Mouse (Mus musculus): ENCODE results near the gene Slc12a7.
A peak's percentile ranks its signal among the peaks of the same experiment; 100 is the strongest.

Gene Slc12a7

DNA sequence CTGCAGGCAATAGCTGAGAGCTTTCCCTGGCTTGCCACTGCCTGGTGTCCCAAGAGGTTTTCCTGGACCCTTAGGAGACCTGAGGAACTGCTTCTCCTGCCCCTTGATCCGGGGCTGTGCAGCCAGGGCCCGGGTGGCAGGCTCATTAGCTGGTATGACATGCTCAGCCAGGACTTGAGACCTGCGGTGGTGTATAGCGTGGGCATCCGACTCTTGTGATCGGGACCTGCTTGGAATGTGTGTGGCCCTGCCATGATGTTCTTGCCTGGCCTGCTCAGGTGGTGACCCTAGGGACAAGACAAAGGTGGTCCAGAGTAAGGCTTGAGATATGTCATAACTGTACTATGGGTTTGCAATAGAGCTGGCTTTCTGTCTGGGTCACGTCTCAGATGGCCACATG is 88.4 kb downstream of the Slc12a7 start:
- no peak for DNase-seq (ENCODE audit: low read depth)

DNA sequence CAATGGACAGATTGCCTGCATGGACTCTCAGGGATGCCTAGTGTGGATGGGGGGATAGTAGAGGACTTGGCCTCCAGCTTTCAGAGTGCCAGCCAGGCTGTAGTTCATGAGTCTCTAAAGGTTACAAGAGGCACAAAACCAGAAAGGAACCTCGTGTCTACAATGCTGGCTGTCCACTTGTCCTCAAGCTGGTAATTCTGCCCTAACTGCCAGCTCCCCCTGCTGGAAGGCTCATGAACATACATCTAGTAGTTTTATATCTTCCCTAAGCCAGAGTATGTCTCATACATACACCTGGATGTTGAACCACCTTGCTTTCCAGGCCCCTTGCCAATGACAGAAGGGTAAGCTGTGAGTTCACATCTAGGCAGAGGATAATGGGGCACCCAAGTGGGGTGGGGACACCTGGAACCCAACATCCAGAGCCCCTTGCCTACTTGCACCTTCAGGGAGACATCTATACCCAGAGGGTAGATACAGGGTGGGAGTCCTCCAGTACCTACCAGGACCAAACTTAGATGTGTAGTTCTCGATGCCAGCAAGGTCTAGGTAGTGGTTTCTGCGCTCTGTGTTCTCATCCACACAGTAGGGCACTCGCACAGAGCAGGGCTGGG is 89.4 kb downstream of the Slc12a7 start:
- peak; percentile 84 for DNase-seq (ENCODE audit: low read depth)

DNA sequence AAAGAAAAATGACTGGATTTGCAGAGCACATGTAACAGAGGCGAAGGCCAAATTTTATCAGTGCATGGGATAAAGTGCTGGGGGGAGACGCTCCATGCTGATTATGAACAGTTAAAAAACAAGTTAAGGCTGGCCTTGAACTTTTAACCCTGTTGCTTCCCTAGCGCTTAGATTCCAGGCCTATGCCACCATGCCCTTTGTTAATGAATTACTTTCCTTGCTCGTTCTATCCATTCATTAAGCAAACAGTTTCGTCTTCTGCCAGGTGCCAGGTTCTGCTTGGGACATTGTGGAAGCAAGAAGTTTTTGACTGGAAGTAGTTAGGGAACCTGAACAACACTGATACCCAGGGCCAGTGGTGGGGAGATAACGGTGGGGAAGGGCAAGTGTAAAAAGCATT is 90.8 kb downstream of the Slc12a7 start:
- no peak for DNase-seq (ENCODE audit: low read depth)

DNA sequence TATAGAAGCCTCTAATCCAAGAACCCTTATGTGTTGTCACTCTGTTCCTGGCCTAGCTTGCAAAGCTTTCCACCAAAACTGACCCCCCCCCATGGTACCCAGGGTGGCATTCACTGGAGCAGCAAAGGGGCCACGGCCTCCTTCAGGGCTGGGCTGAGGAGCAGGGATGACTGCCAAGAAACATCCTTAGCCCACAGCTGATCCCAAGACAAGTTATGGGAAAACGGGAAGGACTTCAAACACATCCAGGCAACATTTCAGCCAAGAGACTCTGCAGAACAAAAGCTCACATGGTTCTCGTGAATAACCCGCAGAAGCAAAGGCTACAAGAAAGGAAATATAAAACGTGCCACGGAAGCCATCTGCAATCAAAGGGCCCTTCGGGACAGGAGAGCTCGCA is 94.3 kb downstream of the Slc12a7 start:
- DNase-seq (ENCODE audit: low read depth), result no peak

DNA sequence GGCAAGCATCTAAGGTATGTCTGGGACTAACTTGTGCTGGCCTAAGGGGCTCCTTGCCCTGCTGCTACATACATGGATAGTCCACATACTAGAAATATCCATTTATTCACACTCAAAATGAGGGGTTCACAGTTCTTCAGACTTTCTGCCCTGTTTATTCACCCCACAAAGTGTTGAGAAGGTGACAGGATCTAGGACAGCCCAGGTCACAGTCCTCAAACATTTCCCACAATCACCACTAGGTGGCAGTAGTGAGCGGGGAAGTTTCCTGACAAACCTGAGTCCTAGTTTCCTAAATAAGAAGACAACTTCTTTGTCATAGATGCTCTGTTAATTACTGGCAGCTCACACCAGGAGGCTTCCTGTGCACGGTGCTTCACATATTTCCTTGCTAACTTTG is 98.6 kb downstream of the Slc12a7 start:
- peak; percentile 74 for DNase-seq (ENCODE audit: low read depth)

DNA sequence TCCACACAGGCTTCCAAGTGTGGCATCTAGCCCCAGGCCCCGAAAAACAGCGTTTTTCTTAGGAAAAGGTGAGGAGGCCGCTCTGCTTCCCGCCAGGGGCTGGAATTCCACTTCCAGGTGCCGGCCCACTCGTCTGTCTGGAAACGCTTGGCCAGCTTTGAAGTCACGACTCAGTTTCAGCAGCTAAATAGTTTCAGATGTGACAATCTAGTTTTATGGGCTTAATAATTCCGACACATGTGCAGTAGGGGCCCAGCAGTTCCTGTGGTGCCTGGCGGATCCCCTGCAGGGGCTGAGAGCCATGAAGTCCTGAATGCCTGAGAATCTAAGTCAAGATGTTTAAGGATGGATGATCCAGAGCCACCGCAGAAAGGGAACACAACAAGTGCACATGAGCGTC is 100.9 kb downstream of the Slc12a7 start:
- no peak for DNase-seq (ENCODE audit: low read depth)

DNA sequence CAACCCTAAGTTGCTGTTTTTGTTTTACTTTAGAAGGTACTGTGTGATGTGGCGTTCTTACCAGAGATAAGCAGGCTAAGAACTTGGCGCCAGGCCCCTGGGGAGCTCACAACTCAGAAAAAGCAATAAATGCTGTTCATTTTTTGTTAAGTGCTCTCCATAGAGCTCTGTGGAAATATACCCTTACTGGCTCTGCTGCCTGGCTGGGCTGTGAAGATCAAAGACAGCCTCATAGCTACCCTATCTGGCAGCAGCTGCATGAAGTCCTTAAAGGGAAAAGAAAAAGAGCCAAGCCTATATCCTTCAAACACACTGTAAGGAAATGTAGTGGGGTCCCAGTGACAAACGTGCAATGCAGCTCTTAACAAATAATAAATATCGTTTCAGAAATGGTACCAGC is 102.9 kb downstream of the Slc12a7 start:
- DNase-seq (ENCODE audit: low read depth), result no peak

DNA sequence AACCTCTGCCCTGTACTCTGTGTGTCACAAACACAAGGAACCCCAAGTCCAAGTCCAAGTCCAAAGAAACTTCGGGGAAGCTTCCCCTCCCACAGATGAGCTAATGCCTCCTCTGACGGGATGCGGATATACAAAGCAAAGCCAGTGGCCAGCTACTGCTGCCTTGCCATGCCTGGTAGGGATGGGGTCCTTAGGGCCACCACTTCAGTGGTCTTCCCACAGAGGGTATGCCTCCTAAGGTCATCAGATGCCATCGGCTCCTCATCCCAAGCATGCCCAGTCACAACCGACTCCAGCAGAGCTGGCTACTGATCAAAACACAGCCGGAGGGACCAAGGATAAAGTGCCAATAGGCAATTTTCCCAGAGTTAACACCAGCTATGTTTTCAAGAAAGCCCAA is 103.6 kb downstream of the Slc12a7 start:
- DNase-seq (ENCODE audit: low read depth), result no peak

DNA sequence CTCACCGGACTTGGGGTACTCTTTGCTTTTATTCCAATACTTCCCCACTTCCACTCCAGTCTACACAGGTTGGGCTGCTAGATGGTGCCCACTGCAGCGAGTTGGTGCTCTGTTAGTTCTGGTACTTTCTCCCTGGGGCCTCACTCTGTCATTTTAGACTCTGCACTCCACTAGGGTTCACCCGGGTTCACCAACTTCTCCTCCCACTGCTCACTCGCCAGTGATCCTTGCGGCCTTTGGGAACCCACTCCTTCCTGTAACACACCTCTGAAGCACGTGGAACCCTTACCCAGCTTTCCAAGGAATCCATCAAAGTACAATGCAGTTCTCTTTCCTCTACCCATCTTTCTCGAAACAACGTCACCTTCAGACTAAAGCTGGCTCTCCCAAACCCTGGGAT is 104.8 kb downstream of the Slc12a7 start:
- DNase-seq (ENCODE audit: low read depth), result no peak

DNA sequence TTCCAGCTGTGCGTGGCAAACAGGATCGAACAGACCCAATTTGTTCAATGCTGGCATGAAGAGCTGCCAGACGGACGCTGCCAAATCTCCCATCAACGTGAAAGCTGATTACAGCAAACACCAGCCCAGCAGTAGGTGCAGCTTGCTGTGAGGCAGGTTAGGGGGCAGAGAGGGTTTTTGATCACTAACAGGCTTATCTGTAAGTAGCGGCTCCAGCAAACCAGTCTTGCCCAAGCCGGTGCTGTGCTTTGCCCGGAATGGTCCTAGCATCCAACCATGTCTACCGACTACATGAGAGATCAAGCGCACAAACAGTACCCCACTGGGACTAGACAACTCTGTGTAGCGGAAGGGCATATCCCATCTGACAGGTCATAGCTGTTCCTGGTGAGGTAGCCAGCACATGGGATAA is 106.2 kb downstream of the Slc12a7 start:
- DNase-seq (ENCODE audit: low read depth), result no peak

DNA sequence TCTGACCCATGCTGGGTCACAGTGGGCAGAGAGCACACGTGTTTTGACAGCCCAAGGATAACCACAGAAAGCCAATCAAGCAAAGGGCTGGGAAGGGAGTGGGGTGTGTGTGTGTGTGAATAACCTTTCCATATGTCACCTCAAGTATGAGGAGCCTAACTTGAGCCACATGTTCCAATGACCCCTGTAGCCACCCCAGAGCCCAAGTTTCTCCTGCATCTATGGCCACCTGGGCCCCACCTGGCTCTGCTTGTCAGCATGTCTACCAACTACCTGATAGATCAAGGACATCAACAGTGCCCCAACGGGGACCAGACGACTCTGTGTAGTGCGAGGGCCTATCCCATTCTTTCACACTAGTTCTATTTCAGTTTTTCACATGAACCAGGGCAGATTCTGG is 106.8 kb downstream of the Slc12a7 start:
- no peak for DNase-seq (ENCODE audit: low read depth)

DNA sequence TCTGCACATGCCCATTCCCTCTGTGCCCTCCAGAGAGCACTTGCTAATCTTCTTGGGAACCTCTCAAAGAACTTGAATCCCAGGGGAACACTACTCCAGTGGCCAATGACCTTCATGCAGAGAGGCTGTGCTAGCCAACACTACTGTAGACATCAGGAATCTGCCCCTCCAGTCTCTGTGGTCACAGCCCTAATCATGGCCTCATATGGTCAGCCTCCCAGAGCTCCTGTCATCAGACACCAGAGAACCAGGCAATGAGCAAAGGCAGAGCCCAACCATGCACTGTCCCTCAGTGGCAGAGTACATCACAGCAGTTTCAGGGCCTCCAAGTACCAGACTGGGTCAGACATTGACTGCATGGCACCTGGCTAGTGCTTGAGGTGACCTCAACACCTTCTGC is 109.8 kb downstream of the Slc12a7 start:
- DNase-seq (ENCODE audit: low read depth), result no peak

DNA sequence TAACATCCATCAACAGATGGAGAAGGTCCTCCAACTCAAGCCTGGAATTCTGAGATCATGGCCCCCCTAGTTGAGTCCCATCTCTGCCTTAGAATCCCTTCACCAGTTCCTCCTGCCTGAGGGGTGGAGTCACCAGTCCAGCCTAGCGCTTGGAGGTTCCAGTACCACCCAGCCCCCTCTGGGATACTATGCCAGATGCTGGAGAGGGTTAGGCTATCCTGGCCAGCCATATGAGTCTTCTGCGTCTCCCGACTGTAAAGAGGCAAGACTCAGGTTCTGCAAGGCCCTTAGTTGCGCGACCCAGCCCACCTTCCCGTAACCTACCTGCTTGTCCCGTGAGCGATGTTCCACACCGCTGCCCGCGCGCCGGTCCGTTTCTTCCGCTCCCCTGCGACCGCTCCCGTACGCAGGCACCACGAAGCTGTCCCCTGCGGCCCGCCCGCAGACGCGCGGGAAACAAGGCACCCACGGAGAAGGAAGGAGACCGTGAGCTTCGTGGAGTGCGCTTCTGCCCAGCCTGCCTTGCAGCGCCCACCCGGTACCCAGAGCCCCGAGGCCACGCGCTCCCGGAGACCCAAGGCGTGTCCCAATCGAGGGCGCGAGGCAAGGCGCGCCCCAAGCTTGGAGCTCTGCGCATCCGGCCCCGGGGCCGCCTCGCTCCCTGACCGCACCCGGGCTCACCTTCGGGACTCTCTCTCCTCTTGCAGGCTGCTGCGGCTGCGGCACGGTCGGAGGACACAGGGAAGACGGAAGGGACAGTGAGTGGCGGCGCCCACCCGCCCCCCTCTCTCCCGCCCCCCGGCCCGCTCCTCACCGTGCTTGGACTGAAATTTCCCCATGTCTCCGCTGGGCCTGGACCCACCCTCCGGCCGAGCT is 113.9 kb downstream of the Slc12a7 start:
- DNase-seq (ENCODE audit: low read depth), result no peak

DNA sequence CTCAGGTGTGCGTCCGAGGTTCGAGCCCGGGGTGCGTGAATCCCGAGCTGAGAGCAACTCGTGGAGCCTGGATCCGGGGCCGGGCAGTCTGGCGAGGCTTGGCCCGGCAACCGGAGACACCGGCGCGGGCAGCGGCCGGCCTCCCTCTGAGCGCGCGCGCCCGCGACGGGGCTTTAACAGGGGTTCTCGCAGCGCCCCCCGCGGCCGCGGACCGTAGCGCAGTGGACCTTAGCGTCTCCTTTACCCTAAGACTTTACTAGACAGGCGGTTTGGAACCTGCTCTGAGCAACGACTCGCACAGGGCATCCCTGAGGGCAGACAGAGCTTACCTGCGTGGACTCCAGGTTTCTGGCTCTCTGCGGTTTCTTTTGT is 114.6 kb downstream of the Slc12a7 start, which contains the start of gene Nkd2:
Nkd2 (minus strand) TSS at position 167 of the 372 bp plus-strand sequence.
- DNase-seq (ENCODE audit: low read depth), result peak; percentile 58

All from naive thymus-derived CD4-positive, alpha-beta T cell, adult 2 months (primary cell).